Mouse (Mus musculus): ENCODE measurements around the gene Rnf185. TPM values are rescaled to one million over a fixed set of nuclear protein-coding genes. Genes with fewer than 3 reads are reported as not detected.
A peak's percentile ranks its signal among the peaks of the same experiment; 100 is the strongest.

Rnf185 gene
- polyA plus RNA-seq (2015; fragmentation: Nextera tagmentation; extraction: Ambion mirVana), result 34.0 and 34.1 TPM in 2 replicates

GRCm38 (mm10) chr11:3452167-3452639, at the start of gene Rnf185:
Gene Rnf185 (minus strand): TSS chr11:3452363.
- Histone ChIP-seq H3K27ac (peak within 1 kb of the TSS; percentile 91), H3K36me3 (peaks cover 13% of the 10 kb centered on the region), H3K27me3 (no peaks in the 10 kb centered on the region), H3K4me2 (peak within 1 kb of the TSS; percentile 88), H3K9me3 (no peaks in the 10 kb centered on the region), H3K9ac (peak within 1 kb of the TSS; percentile 91), H3K4me3 (peak within 1 kb of the TSS; percentile 93), H3K4me1 (peaks cover 20% of the 10 kb centered on the region)
- under 1% methylated on average over 45 of the region's 45 CpGs for WGBS
- ATAC-seq (ENCODE audit: insufficient number of reproducible peaks, insufficient read depth, low FRiP score, low TSS enrichment, low read depth), result peak; percentile 95

GRCm38 (mm10) chr11:3497296-3497695, 45.1 kb upstream of the Rnf185 start:
- Histone ChIP-seq H3K9ac (no peak overlapping the region), H3K4me1 (peaks cover 3% of the 10 kb centered on the region; the same call in 1 of the 2 replicates), H3K9me3 (no peaks in the 10 kb centered on the region), H3K4me2 (no peak overlapping the region), H3K4me3 (no peak overlapping the region), H3K27ac (no peak overlapping the region), H3K36me3 (no peaks in the 10 kb centered on the region), H3K27me3 (no peaks in the 10 kb centered on the region)
- ATAC-seq (ENCODE audit: insufficient number of reproducible peaks, insufficient read depth, low FRiP score, low TSS enrichment, low read depth), result no peak
- 88% methylated on average over 1 of the region's 1 CpGs for WGBS

- WGBS, result 37% methylated on average over 5 of the region's 5 CpGs
- Histone ChIP-seq H3K36me3 (no peaks in the 10 kb centered on the region), H3K4me1 (peaks cover 3% of the 10 kb centered on the region; the same call in 1 of the 2 replicates), H3K4me2 (no peak overlapping the region), H3K4me3 (no peak overlapping the region), H3K9ac (no peak overlapping the region), H3K27ac (no peak overlapping the region), H3K27me3 (no peaks in the 10 kb centered on the region), H3K9me3 (no peaks in the 10 kb centered on the region)
- no peak for ATAC-seq (ENCODE audit: insufficient number of reproducible peaks, insufficient read depth, low FRiP score, low TSS enrichment, low read depth)
These were observed 44.6 kb upstream of the Rnf185 start for GRCm38 (mm10) chr11:3496756-3497155.

DNA sequence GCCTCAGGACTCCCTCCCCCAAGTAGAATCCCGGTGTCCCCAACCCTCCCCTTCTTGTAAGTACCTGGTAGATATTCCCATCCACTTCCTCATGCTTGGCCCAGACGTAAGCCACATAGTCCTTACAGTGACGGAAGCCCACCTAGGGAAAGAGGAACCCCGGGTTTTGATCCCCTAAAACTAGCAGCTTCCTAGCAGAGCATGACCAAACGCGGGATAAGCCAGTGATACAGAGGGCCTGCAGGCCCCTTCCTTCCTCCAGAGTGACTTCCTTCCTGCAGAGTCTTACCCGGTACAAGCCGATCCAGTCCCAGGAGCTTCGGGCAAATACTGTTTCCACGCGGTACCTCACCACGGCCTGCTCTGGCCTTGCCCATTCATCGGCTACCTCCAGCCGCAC, 43.3 kb upstream of the Rnf185 start:
- Histone ChIP-seq H3K4me2 (no peak overlapping the region), H3K4me3 (no peak overlapping the region), H3K9ac (no peak overlapping the region), H3K9me3 (no peaks in the 10 kb centered on the region), H3K4me1 (peaks cover 3% of the 10 kb centered on the region; the same call in 1 of the 2 replicates), H3K27ac (no peak overlapping the region), H3K36me3 (no peaks in the 10 kb centered on the region), H3K27me3 (no peaks in the 10 kb centered on the region)
- no peak for ATAC-seq (ENCODE audit: insufficient number of reproducible peaks, insufficient read depth, low FRiP score, low TSS enrichment, low read depth)
- WGBS, result 88% methylated on average over 14 of the region's 14 CpGs

DNA sequence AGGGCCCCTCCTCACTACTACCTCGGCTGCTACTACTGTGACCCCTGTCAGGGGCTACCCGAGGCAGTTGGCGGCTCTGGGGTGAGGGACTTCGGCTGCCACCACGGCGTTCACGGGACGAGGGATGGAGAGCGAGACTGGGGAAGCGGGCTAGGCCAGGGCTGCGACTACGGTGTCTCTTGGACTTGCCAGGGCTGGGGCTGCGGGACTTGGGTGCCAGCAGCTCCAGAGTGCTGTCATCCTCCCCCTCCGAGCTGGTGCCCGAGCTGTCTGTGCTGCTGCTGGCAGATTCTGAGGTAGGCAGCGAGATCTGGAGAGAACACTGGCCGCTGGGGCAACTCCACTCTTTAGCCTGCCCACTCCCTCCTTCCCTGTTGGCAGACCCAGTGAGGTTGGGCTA, 42.7 kb upstream of the Rnf185 start:
- Histone ChIP-seq H3K4me3 (no peak overlapping the region), H3K4me2 (no peak overlapping the region), H3K27me3 (no peaks in the 10 kb centered on the region), H3K27ac (no peak overlapping the region), H3K9me3 (no peaks in the 10 kb centered on the region), H3K9ac (peak overlapping the region; percentile 27; the same call in 1 of the 2 replicates), H3K36me3 (no peaks in the 10 kb centered on the region), H3K4me1 (peaks cover 3% of the 10 kb centered on the region; the same call in 1 of the 2 replicates)
- WGBS, result 79% methylated on average over 17 of the region's 17 CpGs
- no peak for ATAC-seq (ENCODE audit: insufficient number of reproducible peaks, insufficient read depth, low FRiP score, low TSS enrichment, low read depth)

GRCm38 (mm10) chr11:3492748-3493147, 40.6 kb upstream of the Rnf185 start:
- Histone ChIP-seq H3K9ac (no peak overlapping the region), H3K4me3 (no peak overlapping the region), H3K27ac (no peak overlapping the region), H3K4me2 (no peak overlapping the region), H3K27me3 (no peaks in the 10 kb centered on the region), H3K4me1 (peaks cover 8% of the 10 kb centered on the region; the same call in 1 of the 2 replicates), H3K36me3 (no peaks in the 10 kb centered on the region), H3K9me3 (no peaks in the 10 kb centered on the region)
- WGBS, result 74% methylated on average over 4 of the region's 4 CpGs
- ATAC-seq (ENCODE audit: insufficient number of reproducible peaks, insufficient read depth, low FRiP score, low TSS enrichment, low read depth), result no peak

DNA sequence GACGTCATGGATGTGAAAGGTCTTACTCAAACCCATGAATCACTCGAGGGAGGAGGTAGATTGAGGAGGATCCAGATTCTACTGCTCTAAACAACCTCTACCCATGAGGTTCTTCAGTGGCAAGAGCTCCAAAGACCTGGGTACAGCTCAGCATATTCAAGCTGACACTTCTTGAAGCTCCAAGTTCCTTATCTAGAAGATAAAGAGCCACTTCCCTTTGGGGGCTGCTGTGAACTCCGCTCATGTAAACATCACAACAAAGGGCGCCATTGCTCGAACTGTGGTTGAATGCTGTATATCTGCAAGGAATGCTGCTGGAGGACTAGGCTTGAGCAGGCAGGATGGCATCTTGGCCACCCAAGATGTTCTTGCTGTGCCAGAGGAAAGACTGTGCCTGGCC, 36.9 kb upstream of the Rnf185 start:
- H3K36me3 ChIP-seq, result no peaks in the 10 kb centered on the region
- 0 out of 2 replicates have a peak, but pooled peaks cover 2% of the 10 kb centered on the region for H3K27me3 ChIP-seq
- no peak for ATAC-seq (ENCODE audit: insufficient number of reproducible peaks, insufficient read depth, low FRiP score, low TSS enrichment, low read depth)
- H3K4me3 ChIP-seq, result no peak overlapping the region
- no peaks in the 10 kb centered on the region for H3K9me3 ChIP-seq
- H3K9ac ChIP-seq, result no peak overlapping the region
- no peak overlapping the region for H3K4me2 ChIP-seq
- WGBS, result 84% methylated on average over 5 of the region's 5 CpGs
- H3K27ac ChIP-seq, result no peak overlapping the region
- peaks cover 9% of the 10 kb centered on the region; the same call in 1 of the 2 replicates for H3K4me1 ChIP-seq

DNA sequence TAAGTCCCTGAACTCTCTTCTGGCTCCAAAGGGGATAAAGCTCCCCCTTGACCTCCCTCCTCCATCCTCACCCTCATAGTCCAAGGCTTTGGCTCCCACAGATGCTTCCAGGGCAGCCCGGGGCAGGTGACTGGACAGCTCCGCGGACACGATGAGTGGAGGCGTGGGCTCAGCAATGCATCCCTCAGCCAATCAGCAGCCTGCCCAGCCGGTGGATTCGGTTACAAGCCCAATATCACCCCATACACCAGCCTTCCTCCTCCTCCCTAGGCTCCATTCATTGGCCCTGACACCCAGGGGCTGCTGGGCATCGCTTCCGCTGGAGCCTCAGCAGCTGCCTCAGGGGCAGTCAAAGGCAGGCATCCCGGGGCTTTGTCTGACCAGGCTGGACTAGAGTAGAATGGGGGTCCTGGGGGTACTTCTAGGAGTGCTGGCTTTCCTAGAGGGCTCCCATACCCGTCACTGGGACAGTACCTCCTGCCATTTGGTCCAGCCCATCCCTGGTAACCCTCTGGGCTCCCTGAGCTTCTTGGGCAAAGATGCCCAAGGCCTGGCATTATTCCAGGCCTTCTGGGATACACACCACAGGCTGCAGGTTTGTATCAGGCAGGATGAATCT, 35.9 kb upstream of the Rnf185 start, which contains the start of gene Pla2g3:
Gene Pla2g3, plus strand, starts transcription at position 333 of the 619 bp plus-strand sequence.
- Histone ChIP-seq H3K9me3 (no peaks in the 10 kb centered on the region), H3K27ac (no peak within 1 kb of the TSS), H3K4me3 (no peak within 1 kb of the TSS), H3K9ac (no peak within 1 kb of the TSS), H3K36me3 (no peaks in the 10 kb centered on the region), H3K27me3 (0 out of 2 replicates have a peak, but pooled peaks cover 2% of the 10 kb centered on the region), H3K4me2 (no peak within 1 kb of the TSS), H3K4me1 (peaks cover 13% of the 10 kb centered on the region)
- ATAC-seq (ENCODE audit: insufficient number of reproducible peaks, insufficient read depth, low FRiP score, low TSS enrichment, low read depth), result no peak
- WGBS, result 23% methylated on average over 11 of the region's 11 CpGs

- Histone ChIP-seq H3K9ac (no peak overlapping the region), H3K4me2 (no peak overlapping the region), H3K9me3 (no peaks in the 10 kb centered on the region), H3K27me3 (0 out of 2 replicates have a peak, but pooled peaks cover 2% of the 10 kb centered on the region), H3K4me3 (no peak overlapping the region), H3K36me3 (no peaks in the 10 kb centered on the region), H3K27ac (no peak overlapping the region), H3K4me1 (peaks cover 19% of the 10 kb centered on the region)
- 63% methylated on average over 7 of the region's 7 CpGs for WGBS
- no peak for ATAC-seq (ENCODE audit: insufficient number of reproducible peaks, insufficient read depth, low FRiP score, low TSS enrichment, low read depth)
These were observed 34.2 kb upstream of the Rnf185 start for GRCm38 (mm10) chr11:3486349-3486748.

DNA sequence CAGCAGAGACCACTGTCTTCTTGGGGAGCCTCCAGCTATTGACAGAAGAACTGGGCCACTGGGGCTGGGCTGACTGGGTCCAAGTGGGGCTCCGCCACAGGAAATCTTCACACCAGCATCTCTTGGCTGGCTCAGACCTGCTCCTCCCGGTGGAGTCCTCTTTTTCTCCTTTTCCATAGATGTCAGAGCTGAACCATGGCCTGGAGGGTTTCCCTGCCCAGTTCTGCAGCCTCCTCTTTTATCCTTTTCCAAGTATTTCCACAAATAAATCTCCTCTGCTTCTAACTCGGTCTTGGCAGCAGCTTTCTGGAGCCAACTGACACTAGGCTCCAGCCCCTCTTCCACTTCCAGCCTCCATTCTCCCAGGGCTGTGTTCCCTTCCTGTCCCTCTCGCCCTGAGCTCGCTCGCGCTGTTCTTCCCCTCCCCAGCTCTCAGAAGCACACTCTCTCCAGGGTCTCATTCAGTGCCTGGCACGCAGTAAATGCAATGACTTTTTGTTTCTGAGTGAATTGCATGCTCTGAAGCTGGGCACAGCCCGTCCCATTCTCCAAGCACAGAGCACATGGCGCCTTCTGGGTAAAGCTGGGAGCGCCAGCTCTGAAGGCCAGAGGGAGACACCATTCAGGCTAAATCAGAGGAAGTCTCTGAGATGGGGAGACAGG, 31.9 kb upstream of the Rnf185 start:
- no peak overlapping the region for H3K4me2 ChIP-seq
- no peak overlapping the region for H3K27ac ChIP-seq
- H3K4me3 ChIP-seq, result no peak overlapping the region
- H3K9ac ChIP-seq, result no peak overlapping the region
- 0 out of 2 replicates have a peak, but pooled peaks cover 2% of the 10 kb centered on the region for H3K27me3 ChIP-seq
- 61% methylated on average over 11 of the region's 11 CpGs for WGBS
- H3K9me3 ChIP-seq, result no peaks in the 10 kb centered on the region
- H3K4me1 ChIP-seq, result peaks cover 19% of the 10 kb centered on the region
- H3K36me3 ChIP-seq, result no peaks in the 10 kb centered on the region
- no peak for ATAC-seq (ENCODE audit: insufficient number of reproducible peaks, insufficient read depth, low FRiP score, low TSS enrichment, low read depth)

DNA sequence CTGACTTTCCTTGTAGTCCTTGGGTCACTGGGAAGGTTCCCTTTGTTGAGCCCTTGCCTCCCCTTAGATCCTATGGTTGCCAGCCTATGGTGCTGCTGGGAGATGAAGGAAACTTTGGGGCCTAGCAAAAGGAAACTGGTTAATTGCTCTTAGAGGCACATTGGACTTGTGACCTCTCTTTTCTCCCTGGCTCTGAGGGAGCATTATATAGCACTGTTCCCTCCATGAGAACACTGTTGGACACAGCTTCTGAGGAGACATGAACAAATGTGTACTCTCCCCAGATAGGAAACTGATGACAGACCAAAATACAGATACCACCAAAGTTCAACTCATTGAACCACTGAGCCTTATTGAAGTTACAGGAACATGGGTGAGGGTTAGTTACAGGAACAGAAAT, 23.3 kb upstream of the Rnf185 start:
- no peak for ATAC-seq (ENCODE audit: insufficient number of reproducible peaks, insufficient read depth, low FRiP score, low TSS enrichment, low read depth)
- H3K9me3 ChIP-seq, result no peaks in the 10 kb centered on the region
- no peak overlapping the region for H3K4me3 ChIP-seq
- no peaks in the 10 kb centered on the region for H3K4me1 ChIP-seq
- H3K36me3 ChIP-seq, result no peaks in the 10 kb centered on the region
- no peaks in the 10 kb centered on the region for H3K27me3 ChIP-seq
- H3K27ac ChIP-seq, result no peak overlapping the region
- H3K4me2 ChIP-seq, result no peak overlapping the region
- no peak overlapping the region for H3K9ac ChIP-seq
